Mouse (Mus musculus): ENCODE measurements around the gene 1700016D06Rik. TPM values are rescaled to one million over a fixed set of nuclear protein-coding genes. Genes with fewer than 3 reads are reported as not detected.

1700016D06Rik gene
- polyA plus RNA-seq, 1 experiment = not detected

DNA sequence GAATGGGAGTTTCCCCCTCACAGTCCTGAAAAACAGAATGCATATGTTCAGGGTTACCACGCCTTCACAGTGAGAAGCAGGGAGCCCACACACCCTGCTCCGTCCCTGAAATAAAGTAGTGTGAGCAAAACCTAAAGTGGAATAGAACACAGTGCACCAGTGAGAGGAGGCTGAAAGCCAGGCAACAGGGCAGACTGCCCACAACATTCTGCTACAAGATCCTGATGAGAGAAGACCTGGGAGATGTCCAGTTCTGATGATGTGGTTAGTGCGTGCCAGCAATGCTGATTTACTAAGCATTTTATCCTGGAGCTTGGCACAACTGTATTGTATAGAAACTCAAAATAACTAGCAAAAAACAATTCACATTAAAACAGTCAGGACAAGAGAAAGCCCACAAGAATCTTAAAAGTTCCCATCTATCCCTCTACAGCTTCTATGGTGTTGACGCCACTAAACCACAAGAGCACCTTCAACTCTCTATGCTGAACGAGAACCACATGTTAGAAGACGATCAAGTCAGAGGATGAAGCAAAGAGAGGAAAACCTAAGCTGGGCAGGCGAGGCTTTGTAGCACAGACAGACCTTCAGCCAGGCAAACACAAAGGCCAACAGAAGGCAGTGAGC lies 72.2 kb downstream of the 1700016D06Rik start:
- Histone ChIP-seq H3K9ac (ENCODE audit: low read depth, poor library complexity, severe bottlenecking) (no peak overlapping the region), H3K27ac (ENCODE audit: insufficient read depth, low read length) (peak overlapping the region; percentile 30; the same call in 1 of the 2 replicates), H3K4me3 (ENCODE audit: low read depth, low read length) (no peak overlapping the region), H3K9me3 (replicated peaks; ENCODE audit: control insufficient read depth, insufficient read depth, low read length, poor library complexity, severe bottlenecking) (no peaks in the 10 kb centered on the region), H3K36me3 (ENCODE audit: control insufficient read depth, insufficient read depth, low read length, poor library complexity, severe bottlenecking) (peaks cover 77% of the 10 kb centered on the region), H3K4me1 (ENCODE audit: control insufficient read depth, insufficient read depth, low read length) (peaks cover 6% of the 10 kb centered on the region), H3K27me3 (ENCODE audit: control insufficient read depth, insufficient read depth, low read length, poor library complexity, severe bottlenecking) (no peaks in the 10 kb centered on the region)
- TF ChIP-seq CTCF (IDR thresholded peaks at IDR 0.05; ENCODE audit: low read depth, low read length) = no peak
- no peak for TF ChIP-seq EP300 (IDR thresholded peaks at IDR 0.05; ENCODE audit: insufficient read depth, low read depth, low read length)
- TF ChIP-seq POLR2A (IDR thresholded peaks at IDR 0.05; ENCODE audit: insufficient read depth, low read length) = no peak

DNA sequence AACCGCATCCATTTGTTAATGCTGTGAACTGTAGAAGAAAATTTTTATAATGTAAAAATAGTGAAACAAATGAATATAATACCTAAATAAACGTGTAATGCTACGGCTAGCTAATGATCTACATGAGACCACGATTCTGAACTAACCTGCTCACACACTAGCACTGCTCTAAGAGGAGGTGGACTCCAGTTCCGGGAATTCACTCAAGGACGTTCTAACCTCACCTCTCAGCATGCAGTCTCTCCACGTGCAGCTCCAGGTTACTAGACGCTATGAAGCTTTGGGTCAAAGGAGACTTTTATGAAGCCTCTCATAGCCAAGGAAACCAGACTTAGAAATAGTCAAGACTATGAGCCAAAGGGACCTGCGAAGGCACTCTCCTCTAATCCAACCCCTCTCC lies 73.1 kb downstream of the 1700016D06Rik start:
- peaks cover 6% of the 10 kb centered on the region for H3K4me1 ChIP-seq (ENCODE audit: control insufficient read depth, insufficient read depth, low read length)
- TF ChIP-seq CTCF (IDR thresholded peaks at IDR 0.05; ENCODE audit: low read depth, low read length) (no peak), EP300 (IDR thresholded peaks at IDR 0.05; ENCODE audit: insufficient read depth, low read depth, low read length) (no peak), POLR2A (IDR thresholded peaks at IDR 0.05; ENCODE audit: insufficient read depth, low read length) (no peak)

DNA sequence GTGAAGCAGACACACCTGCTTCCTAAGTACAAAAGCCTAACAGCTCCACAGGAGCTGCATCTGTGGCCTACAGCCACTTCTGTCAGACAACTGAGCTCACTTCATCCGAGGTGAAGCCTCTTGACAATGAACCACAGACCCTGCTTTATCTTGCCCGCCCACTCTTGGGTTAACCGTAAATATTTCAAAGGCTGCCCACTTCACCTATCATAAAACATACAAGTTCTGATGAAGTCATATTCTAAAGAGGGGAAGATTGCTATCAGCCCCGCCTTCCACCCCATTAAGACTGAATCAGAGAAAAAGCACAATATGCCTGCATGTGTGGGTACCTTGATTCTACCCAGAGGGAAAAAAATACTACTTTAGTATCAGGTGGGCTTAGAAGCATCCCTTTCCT lies 75.8 kb downstream of the 1700016D06Rik start:
- Histone ChIP-seq H3K9ac (ENCODE audit: low read depth, poor library complexity, severe bottlenecking) (no peak overlapping the region), H3K4me3 (ENCODE audit: low read depth, low read length) (no peak overlapping the region), H3K4me1 (ENCODE audit: control insufficient read depth, insufficient read depth, low read length) (peaks cover 4% of the 10 kb centered on the region), H3K9me3 (replicated peaks; ENCODE audit: control insufficient read depth, insufficient read depth, low read length, poor library complexity, severe bottlenecking) (no peaks in the 10 kb centered on the region), H3K27me3 (ENCODE audit: control insufficient read depth, insufficient read depth, low read length, poor library complexity, severe bottlenecking) (no peaks in the 10 kb centered on the region), H3K27ac (ENCODE audit: insufficient read depth, low read length) (no peak overlapping the region), H3K36me3 (ENCODE audit: control insufficient read depth, insufficient read depth, low read length, poor library complexity, severe bottlenecking) (peaks cover 77% of the 10 kb centered on the region)
- no peak for TF ChIP-seq EP300 (IDR thresholded peaks at IDR 0.05; ENCODE audit: insufficient read depth, low read depth, low read length)
- TF ChIP-seq CTCF (IDR thresholded peaks at IDR 0.05; ENCODE audit: low read depth, low read length) = no peak
- TF ChIP-seq POLR2A (IDR thresholded peaks at IDR 0.05; ENCODE audit: insufficient read depth, low read length) = no peak

More for the DNA sequence above, 73.1 kb downstream of the 1700016D06Rik start:
- Histone ChIP-seq H3K9ac (ENCODE audit: low read depth, poor library complexity, severe bottlenecking) (no peak overlapping the region), H3K27ac (ENCODE audit: insufficient read depth, low read length) (no peak overlapping the region), H3K27me3 (ENCODE audit: control insufficient read depth, insufficient read depth, low read length, poor library complexity, severe bottlenecking) (no peaks in the 10 kb centered on the region), H3K36me3 (ENCODE audit: control insufficient read depth, insufficient read depth, low read length, poor library complexity, severe bottlenecking) (peaks cover 77% of the 10 kb centered on the region), H3K9me3 (replicated peaks; ENCODE audit: control insufficient read depth, insufficient read depth, low read length, poor library complexity, severe bottlenecking) (no peaks in the 10 kb centered on the region), H3K4me3 (ENCODE audit: low read depth, low read length) (no peak overlapping the region)

DNA sequence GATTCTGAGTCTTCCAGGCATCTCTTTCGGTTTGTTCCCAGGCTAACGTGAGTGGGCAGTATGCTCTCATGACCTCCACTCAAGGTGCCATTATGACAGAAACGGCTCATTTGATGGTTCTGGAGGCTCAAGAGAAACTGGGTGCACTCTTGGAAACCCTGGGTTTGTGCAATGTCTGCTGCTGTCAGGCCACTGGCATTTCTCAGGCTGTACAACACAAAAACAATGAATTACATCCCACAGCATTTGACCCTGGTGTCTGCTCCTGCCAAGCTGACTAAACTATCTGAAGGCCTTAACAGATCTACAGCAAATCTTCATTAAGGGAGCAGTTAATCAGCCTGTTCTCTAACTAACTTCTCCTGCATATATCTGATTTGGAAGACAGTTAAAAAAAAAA lies 81.8 kb downstream of the 1700016D06Rik start:
- Histone ChIP-seq H3K9ac (ENCODE audit: low read depth, poor library complexity, severe bottlenecking) (no peak overlapping the region), H3K4me1 (ENCODE audit: control insufficient read depth, insufficient read depth, low read length) (no peaks in the 10 kb centered on the region), H3K36me3 (ENCODE audit: control insufficient read depth, insufficient read depth, low read length, poor library complexity, severe bottlenecking) (peaks cover 84% of the 10 kb centered on the region), H3K9me3 (replicated peaks; ENCODE audit: control insufficient read depth, insufficient read depth, low read length, poor library complexity, severe bottlenecking) (no peaks in the 10 kb centered on the region), H3K4me3 (ENCODE audit: low read depth, low read length) (no peak overlapping the region), H3K27ac (ENCODE audit: insufficient read depth, low read length) (no peak overlapping the region), H3K27me3 (ENCODE audit: control insufficient read depth, insufficient read depth, low read length, poor library complexity, severe bottlenecking) (no peaks in the 10 kb centered on the region)
- no peak for TF ChIP-seq POLR2A (IDR thresholded peaks at IDR 0.05; ENCODE audit: insufficient read depth, low read length)
- TF ChIP-seq CTCF (IDR thresholded peaks at IDR 0.05; ENCODE audit: low read depth, low read length) = no peak
- TF ChIP-seq EP300 (IDR thresholded peaks at IDR 0.05; ENCODE audit: insufficient read depth, low read depth, low read length) = no peak

DNA sequence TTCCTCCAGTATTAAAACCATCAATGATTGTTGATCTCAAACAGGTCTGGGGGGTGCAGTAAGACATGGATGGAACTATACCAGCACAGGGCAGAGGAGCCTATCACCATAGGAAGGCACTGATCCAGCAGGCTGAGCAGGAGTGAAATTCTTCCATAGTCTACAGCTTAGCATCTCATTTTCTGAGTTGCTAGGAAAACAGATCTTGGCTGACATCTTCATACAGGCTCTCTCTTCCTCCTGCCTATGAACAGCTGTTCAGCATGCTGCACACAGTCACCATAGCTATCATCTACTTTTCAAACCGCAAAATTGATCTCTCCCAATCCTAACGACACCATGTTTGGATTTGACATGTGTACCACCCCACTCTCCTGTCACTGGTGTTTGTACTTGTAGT lies 82.8 kb downstream of the 1700016D06Rik start:
- H3K9me3 ChIP-seq (replicated peaks; ENCODE audit: control insufficient read depth, insufficient read depth, low read length, poor library complexity, severe bottlenecking) = 0 out of 2 replicates have a peak, but pooled peaks cover 1% of the 10 kb centered on the region
- no peak overlapping the region for H3K9ac ChIP-seq (ENCODE audit: low read depth, poor library complexity, severe bottlenecking)
- H3K27me3 ChIP-seq (ENCODE audit: control insufficient read depth, insufficient read depth, low read length, poor library complexity, severe bottlenecking) = no peaks in the 10 kb centered on the region
- no peaks in the 10 kb centered on the region for H3K4me1 ChIP-seq (ENCODE audit: control insufficient read depth, insufficient read depth, low read length)
- H3K27ac ChIP-seq (ENCODE audit: insufficient read depth, low read length) = no peak overlapping the region
- no peak overlapping the region for H3K4me3 ChIP-seq (ENCODE audit: low read depth, low read length)
- H3K36me3 ChIP-seq (ENCODE audit: control insufficient read depth, insufficient read depth, low read length, poor library complexity, severe bottlenecking) = peaks cover 88% of the 10 kb centered on the region
- no peak for TF ChIP-seq EP300 (IDR thresholded peaks at IDR 0.05; ENCODE audit: insufficient read depth, low read depth, low read length)
- TF ChIP-seq POLR2A (IDR thresholded peaks at IDR 0.05; ENCODE audit: insufficient read depth, low read length) = no peak
- no peak for TF ChIP-seq CTCF (IDR thresholded peaks at IDR 0.05; ENCODE audit: low read depth, low read length)

DNA sequence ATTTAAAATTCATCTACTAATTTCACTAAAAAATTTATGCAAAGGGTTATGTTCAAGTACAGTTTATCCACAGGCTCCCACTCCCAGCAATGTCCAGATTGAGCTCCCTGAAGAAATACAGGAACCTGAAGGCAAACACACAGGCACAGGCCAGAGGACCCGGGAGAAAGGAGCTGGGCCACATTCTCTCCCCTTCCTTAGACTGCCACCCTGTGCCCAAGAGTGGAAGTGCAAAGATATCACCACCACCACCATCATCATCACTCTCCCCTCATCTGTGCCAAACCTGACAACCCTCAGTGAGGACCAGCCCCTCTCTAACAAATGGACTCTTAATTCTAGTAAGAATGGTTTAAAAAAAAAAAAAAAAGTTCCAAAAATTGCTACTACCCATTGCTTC lies 84.6 kb downstream of the 1700016D06Rik start:
- Histone ChIP-seq H3K27me3 (ENCODE audit: control insufficient read depth, insufficient read depth, low read length, poor library complexity, severe bottlenecking) (no peaks in the 10 kb centered on the region), H3K36me3 (ENCODE audit: control insufficient read depth, insufficient read depth, low read length, poor library complexity, severe bottlenecking) (peaks cover 90% of the 10 kb centered on the region), H3K27ac (ENCODE audit: insufficient read depth, low read length) (no peak overlapping the region), H3K9ac (ENCODE audit: low read depth, poor library complexity, severe bottlenecking) (no peak overlapping the region), H3K4me3 (ENCODE audit: low read depth, low read length) (no peak overlapping the region), H3K9me3 (replicated peaks; ENCODE audit: control insufficient read depth, insufficient read depth, low read length, poor library complexity, severe bottlenecking) (peaks cover 15% of the 10 kb centered on the region), H3K4me1 (ENCODE audit: control insufficient read depth, insufficient read depth, low read length) (no peaks in the 10 kb centered on the region)
- no peak for TF ChIP-seq POLR2A (IDR thresholded peaks at IDR 0.05; ENCODE audit: insufficient read depth, low read length)
- no peak for TF ChIP-seq EP300 (IDR thresholded peaks at IDR 0.05; ENCODE audit: insufficient read depth, low read depth, low read length)
- peak; percentile 69 for TF ChIP-seq CTCF (IDR thresholded peaks at IDR 0.05; ENCODE audit: low read depth, low read length)

Measured in ES-Bruce4 (cell line).